Mouse (Mus musculus) erythroblast, embryonic 14.5 days (primary cell): ENCODE measurements around the gene Arl6ip4.

Experiments used
- GATA1 ChIP-seq: IDR thresholded peaks from 2 replicates; pipeline ENCODE4 v1.6.1; 2012; ENCODE audit warnings: low read length, inconsistent platforms, mixed read lengths
- TAL1 ChIP-seq: IDR thresholded peaks from 3 replicates; pipeline ENCODE4 v1.6.1; 2012; ENCODE audit warnings: low read length, inconsistent platforms, mixed read lengths

DNA sequence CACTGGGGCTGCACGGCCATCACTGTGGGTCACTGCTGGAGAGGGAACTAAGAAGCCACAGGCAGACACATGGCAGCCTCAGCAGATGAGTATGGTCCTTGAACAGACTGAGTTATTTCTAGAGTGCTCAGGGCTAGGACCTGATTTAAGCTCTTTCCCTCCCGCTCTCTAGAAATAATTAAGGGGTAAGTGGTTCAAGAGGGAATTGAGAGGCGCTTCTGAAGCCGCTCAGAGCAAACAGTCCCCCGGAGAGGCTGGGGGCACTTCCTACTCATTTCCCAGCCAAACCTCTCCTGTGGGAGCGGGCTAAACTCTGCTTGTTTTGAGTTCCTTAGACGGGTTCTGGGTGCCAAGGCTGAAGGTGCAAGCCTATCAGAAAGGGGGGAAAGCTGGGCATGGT lies 35.0 kb downstream of the Arl6ip4 start:
- TF ChIP-seq TAL1 (no peak), GATA1 (no peak)
